Mouse (Mus musculus): ENCODE results near the gene Becn1.
A peak's percentile ranks its signal among the peaks of the same experiment; 100 is the strongest.

The Becn1 gene

DNA sequence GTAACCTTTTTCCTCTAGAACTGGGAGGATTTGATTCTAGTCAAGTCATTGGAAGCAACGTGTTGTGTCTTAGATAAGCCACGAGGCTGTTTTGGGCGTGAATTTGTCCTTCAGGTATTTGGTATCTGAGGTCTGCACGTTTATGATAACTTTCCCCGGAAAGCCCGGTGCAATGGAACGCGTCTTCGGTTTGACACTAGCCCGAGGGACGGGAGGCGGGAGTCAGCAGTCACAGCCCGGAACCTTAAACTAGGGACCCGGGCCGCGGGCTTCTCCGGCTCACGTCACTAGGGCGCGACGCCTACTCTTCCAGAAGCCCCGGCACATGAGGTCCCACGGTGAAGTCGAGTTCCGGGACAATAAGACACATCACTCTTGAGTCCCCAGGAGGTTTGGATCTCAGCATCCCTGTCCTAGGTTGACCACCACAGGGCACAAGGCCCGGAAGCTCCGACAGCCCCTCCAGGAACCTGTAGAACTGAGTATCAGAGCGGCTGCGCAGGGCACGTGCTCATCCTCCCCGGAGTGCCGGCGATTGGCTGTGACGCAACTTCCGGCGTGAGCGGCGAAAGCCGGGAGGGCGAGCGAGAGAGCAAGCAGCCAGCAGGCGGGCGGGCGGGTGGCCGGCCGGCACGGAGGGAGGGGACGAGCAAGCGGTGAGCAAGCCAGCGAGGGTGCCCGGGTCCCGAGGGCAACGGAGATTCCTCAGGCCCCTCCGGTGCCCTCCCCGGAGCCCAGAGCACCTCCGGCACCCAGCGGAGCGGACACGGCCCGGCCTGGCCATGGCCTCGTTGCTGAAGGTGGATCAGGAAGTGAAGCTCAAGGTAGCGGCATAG lies 13.8 kb upstream of the Becn1 start, which contains the start of gene Psme3:
Psme3 (plus strand) TSS at position 549 of the 836 bp plus-strand sequence.
- DNase-seq (ENCODE audit: low spot score): peak; percentile 87

DNA sequence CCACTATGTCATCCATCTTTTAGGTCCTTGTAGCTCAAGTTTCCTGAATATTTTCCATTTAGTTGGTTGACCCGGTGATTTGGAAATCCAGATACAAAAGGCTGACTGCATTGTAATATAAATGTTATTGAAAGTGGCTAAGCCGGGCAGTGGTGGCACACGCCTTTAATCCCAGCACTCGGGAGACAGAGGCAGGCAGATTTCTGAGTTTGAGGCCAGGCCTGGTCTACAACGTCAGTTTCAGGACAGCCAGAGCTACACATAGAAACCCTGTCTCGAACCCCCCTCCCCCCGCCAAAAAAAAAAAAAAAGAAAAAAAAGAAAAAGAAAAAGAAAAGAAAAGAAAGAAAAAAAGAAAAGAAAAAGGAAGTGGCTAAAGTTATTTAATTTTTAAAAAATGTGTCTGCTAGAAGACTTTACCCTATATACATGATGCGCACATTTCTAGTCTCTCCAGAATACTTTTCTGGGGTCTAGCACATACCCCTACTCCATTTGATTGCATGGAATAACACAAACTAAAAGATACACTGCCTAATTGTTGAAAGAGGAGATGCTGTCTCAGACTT lies 13.1 kb upstream of the Becn1 start:
- no peak for DNase-seq (ENCODE audit: low spot score)

DNA sequence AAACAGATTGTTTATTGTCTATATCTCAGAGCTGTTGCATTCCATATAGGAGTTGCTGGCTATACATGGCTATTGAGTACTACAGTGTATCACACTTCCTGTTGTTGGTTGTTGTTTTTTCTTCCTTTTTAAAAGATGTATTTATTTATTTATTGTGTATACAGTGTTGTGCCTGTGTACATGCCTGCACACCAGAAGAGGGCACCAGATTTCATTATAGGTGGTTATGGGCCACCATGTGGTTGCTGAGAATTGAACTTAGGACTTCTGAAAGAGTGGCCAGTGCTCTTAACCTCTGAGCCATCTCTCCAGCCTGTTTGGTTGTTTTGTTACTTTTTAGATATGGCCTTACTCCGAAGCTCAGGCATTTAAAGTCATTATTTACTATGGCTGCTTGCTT lies 12.5 kb upstream of the Becn1 start:
- no peak for DNase-seq (ENCODE audit: low spot score)

DNA sequence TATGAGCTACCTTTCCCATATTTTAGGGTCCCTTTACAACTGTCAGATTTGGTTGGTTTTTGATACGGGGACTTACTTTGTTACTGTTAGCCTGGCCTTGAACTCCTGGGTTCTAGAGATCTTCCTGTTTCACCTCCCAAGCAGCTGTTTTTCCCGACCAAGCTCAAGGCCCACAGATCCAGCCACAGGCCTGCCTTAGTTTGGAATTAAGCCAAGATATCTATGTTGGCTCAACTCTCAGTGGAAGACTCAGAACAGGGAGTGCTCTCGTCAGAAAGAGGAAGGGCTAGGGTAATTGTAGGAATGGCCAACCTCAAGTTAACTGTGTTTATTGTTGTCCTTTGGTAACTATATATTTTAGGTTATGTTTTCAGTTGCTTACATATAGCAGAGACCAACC lies 10.1 kb upstream of the Becn1 start:
- no peak for DNase-seq (ENCODE audit: low spot score)

DNA sequence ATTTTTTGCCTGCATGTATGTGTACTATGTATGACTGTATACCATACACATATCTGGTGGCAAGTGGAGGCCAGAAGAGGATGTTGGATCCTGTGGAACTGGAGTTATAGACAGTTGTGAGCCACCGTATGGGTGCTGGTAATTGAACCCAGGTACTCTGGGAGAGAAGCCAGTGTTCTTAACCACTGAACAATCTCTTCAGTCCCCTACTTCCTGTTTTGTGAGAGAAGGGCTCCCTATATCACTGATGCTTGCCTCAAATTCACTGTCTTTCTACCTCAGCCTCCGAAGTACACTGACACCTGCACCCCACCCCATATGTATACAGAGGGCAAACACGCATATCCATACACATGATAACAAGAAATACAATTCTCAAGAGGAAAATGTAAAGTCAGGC lies 9.0 kb upstream of the Becn1 start:
- DNase-seq (ENCODE audit: low spot score): no peak

DNA sequence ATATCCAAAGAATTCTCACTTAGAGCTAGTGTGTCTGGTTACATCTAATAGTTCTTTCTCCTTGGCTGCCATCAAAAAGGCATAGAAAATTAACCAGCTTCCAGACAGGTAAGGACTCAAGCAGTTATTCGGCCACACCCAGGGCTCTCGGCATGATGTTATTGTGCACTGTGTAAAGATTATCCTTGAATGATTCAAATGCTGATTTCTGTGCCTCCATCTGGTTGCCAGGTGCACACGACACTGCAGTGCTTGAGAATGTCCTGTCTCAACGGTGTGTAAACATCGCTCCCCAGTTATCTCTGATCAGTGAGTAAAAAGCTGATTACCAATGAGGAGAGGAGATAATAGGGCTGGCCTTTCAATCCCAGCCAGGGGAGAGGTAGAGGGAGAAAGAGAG lies 5.7 kb upstream of the Becn1 start:
- no peak for DNase-seq (ENCODE audit: low spot score)

DNA sequence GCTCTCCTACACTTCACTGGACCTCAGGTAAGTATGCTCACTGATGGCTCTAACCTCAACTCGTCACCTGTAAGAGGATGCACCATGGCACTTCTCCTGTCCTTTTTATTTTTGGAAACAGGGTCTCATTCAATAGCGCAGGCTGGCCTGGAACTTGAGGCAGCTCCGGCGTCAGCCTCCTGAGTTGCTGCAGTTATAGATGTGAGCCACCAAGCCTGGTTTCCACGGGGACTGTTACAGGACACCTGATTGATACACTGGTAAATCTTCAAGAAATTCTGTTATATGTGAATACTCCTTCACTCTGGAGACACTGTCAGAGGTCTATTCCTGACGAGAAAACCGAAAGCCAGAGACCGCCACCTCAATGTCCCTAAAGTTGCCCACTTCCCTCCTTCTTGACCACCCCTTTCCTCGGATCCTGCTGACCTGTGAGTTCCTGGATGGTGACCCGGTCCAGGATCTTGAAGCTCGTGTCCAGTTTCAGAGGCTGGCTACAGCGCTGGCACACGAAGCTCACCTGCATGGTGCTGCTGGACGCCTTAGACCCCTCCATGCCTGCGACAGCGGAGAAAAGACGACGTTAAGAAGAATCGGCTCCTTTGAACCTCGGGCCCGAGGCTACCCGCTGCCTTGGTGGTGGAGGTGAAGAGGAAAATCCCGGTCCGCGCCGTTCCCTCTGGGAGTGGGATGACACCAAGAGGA lies 635 bp downstream of the Becn1 start:
- DNase-seq (ENCODE audit: low spot score): no peak

DNA sequence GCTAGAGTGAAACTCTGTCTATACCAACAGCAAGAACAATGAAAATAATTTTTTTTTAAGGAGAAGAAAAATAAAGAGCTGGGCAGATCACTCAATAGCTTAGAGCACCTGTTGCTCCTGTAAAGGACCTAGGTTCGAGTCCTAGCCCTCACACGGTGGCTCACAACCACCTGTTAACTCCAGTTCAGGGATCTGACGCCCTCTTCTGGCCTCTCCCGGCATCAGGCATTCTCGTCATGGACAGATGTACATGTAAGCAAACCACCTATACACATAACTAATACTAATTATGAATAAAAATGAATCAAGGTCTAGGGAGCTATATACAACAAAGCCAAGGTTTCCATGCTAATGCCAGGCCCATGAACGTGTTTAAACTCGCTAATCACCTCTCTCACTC lies 1.2 kb downstream of the Becn1 start:
- DNase-seq (ENCODE audit: low spot score): no peak

DNA sequence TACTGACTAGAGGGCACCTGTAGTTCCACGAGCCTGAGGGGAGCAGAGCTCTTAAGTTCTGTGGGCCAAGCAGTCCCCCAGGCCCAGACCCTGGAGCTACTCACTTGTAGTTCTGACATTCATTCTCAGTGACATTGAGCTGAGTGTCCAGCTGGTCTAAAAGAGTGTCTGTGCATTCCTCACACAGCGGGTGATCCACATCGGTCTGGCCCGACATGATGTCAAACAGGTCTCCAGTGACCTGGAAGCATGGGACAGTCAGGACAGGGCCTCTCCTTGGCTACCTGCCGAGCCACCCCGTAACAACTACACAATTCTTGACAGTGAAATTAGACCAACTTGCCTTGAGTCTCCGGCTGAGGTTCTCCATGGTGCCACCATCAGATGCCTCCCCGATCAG lies 6.9 kb downstream of the Becn1 start:
- no peak for DNase-seq (ENCODE audit: low spot score)

DNA sequence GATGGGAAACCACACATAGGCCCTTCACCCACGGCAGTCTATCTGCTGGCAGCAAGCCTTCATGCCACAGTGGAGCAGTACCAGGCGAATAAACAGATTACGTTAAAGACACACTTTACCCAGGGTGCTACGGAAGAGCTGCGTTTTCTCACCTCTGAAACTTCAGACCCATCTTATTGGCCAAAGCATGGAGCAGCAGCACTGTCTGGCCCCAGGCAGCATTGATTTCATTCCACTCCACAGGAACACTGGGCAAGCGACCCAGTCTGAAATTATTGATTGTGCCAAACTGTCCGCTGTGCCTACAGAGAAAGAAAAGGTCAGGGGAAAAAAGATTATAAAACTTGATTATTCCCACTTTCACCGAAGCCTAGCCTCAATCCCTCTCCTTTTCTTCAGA lies 10.9 kb downstream of the Becn1 start:
- DNase-seq (ENCODE audit: low spot score): no peak

DNA sequence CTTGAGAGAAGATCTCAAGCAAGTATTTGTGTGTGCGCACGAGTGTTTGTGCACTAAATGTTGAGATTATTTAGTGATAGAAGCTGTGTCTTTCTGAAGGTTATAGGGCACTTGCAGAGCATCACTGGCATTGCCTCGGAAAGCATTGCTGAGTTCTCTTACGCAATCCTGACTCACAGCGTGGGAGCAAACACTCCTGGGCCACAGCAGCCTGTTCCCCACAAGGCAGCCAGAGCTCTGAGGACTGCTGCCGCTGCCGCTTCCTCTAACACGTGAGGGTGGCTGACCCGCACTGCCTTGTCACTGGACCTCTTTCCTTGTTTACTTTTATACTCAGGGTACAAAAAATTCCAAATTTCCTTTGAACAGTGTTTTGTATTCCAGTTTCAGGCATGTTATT lies 14.8 kb downstream of the Becn1 start:
- no peak for DNase-seq (ENCODE audit: low spot score)

DNA sequence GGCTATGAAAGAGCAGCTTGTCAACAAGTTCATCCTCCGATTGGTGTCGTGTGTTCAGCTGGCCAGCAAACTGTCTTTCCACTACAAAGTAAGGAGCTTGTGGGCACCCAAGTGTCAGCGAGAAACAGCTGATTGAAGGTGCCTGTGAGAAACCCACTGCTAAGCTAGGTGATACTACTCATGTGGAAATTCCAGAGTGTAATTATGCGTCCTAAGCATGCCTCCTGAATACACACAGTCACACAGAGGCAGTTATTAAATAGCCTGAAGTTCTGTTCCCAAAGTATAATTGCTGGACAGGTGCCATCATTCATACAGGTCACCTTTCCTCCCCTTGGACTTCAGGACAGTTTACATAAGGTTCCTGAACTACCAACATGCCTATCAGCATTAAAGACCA lies 18.3 kb downstream of the Becn1 start:
- no peak for DNase-seq (ENCODE audit: low spot score)

DNA sequence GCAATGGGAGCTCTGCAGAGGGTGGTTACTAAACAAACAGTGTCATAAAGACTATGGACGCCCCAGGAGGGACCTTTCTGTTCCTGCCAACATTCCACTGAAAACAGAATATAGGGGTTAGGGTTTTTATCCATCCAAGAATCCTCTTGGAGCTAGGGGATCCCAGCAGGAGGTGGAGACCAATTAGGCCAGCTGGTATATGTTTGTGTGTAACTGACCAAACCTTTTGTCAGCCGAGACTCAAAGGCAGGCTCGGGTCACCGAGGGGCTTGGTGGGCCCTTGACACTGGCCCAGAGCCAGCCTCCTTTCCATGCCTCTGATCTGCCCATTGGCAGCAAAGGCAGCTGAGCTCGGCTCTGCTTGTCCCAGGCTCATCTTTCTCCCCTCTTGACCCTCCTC lies 19.2 kb downstream of the Becn1 start:
- DNase-seq (ENCODE audit: low spot score): no peak

DNA sequence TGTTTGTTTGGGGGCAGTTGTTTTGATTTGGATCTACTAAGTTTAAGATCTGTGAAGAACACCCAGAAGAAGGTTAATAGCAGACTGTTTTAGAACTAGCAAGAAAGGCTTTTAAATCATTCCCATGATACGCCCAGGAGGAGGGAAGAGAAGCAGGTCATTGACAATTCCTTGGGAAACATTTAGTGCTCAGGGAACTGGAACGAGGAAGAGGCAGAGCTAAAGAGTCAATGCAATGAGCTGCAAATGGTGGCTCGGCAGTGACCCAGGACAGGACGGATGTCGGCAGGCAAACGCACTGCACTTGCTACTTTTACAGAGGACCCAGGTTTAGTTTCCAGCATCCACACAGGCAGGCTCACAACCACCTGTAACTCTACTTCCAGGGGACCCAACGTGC lies 21.2 kb downstream of the Becn1 start:
- no peak for DNase-seq (ENCODE audit: low spot score)

DNA sequence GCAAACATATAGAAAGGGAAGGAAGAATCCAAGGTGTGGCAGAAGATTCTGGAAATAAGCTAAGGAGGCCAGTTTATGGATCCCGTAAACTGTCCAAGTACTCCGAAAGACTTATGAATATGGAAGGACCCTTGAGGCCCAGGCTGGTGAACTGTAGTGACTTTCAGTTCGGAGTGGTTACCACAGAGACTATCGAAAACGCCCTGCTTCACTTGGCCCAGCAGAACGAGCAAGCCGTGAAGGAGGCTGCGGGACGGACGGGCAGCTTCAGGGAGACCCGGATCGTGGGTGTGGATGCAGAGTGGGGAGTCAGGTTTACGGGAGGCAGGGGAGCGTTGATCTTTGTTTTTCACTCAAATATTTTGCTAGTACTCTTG lies 22.9 kb downstream of the Becn1 start:
- no peak for DNase-seq (ENCODE audit: low spot score)

DNA sequence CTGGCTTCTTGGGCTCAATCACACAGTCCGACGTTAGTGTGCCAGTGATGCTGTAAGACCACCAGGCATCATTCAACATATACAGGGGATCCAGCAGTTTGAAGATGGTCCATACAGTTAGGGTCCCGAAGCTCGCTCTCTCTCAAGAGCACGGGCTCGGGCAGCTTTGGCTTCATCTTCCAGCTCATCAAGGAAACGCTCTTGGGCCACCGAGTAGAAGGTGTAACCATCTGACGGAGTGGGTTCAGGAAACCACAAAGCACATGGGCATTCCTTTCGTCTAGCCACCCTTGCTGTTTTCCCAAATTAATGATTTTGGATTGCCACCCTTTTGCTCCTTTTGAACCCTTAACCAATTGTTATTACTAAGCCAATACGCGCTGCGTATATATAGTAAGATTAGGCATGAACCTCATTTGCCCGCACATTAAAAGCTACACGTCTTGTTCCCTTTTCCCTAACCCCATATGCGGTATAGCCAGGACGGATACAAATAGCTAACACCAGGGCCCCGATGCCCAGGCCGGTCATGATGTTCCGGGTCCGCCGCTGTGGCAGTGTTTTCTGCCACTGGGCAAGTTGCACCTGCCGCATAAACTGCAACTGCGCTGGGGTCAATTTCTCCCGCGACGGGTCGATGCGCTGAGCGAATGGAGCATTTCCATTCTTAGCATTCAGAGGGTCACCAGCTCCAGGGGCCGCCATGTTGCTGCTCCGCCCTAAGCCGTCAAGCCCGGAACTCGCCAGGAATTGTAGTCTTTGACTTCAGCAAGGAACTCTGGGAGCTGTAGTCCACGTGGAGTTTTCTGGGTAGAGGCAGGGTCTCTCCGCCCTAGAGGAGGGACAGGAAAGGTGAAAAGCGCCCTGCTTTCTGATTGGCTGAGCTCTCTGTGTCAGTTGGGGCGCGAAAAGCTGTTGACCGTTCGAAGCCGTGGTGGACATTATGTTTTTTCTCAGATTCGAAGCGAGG lies 23.6 kb downstream of the Becn1 start, which contains the start of the genes Cntd1 and Coa3:
Cntd1 (plus strand) TSS at position 790 of the 970 bp plus-strand sequence.
Coa3 (minus strand) TSS at position 892 of the 970 bp plus-strand sequence.
- peak; percentile 63 for DNase-seq (ENCODE audit: low spot score)

DNA sequence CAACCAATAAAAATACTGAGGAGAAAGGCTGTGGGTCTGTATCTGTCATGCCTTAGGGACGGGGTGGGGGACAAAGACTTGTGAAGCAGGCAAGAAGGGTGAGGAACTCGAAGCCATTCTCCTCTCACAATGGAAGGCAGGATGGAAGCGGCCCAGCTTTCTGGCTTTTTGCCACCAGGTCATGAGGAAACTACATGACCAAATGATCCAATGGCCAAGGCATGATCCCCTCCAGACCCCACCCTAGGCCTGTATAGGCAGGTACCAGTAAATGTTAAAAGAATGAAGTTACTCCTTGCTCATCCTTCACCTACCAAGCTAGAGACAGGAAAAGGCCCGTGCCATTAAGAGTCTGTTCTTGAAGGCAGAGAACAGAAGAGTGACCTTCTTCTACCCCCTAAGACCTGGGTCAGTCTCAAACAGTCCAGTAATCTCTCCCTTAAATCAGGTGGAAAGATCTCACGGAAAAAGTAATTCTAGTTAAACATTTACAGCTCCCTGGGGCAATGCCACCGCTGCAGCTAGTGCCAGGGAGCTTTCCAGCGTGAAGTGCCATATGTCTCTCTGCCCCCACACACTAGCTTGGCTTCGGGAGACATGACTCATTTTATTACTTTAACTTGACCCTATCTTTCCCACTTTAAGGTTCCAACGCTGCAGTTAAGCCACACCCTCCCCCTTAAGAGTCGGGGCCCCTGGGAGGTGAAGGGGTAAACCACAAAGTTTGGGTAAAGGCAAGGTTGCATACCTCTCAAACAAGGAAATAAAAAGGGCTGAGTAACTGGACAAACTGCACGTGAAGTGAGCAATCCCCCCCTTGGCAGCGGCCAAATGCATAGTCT lies 24.5 kb downstream of the Becn1 start:
- DNase-seq (ENCODE audit: low spot score): no peak

DNA sequence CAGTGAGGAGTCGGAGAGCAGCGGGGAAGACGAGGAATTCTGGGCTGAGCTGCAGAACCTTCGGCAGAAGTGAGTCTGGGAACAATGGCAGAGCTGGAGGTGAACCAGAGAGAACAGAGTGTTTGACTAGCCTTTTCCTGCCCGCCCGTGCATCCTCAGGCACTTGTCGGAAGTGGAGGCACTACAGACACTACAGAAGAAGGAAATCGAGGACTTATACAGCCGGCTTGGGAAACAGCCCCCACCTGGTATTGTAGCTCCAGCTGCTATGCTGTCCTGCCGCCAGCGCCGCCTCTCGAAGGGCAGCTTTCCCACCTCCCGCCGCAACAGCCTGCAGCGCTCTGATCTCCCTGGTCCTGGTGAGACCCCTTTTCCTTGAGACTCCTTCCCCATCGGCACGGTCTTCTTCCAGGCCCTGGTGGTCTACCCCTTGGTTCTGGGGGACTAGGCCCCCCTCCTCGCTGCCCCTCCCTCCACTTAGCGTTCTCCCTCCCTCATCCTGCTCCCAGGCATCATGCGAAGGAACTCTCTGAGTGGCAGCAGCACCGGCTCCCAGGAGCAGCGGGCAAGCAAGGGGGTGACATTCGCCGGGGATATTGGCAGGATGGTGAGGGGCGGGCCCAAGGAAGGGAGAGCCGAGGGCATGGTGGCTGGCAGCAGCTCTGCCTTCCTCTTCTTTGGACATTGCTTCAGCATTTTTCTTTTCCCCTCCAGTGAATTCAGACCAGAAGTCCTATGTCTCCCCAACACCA lies 25.6 kb downstream of the Becn1 start:
- DNase-seq (ENCODE audit: low spot score): no peak

DNA sequence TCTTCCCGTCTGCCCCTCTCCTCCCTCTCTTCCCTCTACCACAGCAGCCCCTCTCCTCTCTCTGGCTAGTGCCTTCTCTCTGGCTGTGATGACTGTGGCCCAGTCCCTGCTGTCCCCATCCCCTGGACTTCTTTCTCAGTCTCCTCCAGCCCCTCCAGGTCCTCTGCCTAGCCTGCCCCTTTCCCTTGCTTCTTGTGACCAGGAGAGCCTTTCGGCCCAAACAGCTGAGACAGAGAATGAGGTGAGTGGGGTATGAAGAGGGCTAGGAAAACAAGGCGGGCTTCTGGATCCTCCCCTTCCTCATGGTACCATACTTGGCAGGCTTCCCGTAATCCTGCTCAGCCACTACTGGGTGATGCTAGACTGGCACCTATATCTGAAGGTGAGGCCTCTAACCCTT lies 26.8 kb downstream of the Becn1 start:
- no peak for DNase-seq (ENCODE audit: low spot score)

DNA sequence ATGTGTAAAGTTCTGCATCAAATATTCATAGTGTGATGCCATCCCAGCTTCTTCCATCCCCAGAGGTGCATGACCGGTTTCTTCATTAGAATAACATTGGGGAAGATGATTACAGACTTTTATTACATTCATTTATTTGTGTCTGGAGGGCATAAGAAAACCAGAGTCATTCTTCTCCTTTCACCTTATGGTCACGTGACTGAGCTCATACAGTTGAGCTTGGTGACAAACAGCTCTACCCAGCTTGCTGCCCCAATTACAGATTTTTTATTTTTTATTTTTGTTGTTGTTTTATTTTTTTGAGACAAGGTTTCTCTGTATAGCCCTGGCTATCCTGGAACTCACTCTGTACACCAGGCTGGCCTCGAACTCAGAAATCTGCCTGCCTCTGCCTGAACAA lies 29.6 kb downstream of the Becn1 start:
- DNase-seq (ENCODE audit: low spot score): no peak

All from ovary, postnatal 10 days (tissue).